Mouse (Mus musculus) cerebellum, adult (tissue): ENCODE measurements around the gene Pml.

Experiments
- ATAC-seq: cut with Nextera tagmentation; 2 replicates; pipeline ENCODE4 v1.9.2; 2017; ENCODE audit warnings: mild to moderate bottlenecking, moderate library complexity, mixed read lengths; ENCODE audit not compliant: insufficient number of reproducible peaks, low FRiP score, low TSS enrichment

Gene Pml

GRCm38 (mm10) chr9:58177165-58177564 is 72.4 kb downstream of the Pml start:
- ATAC-seq: no peak

GRCm38 (mm10) chr9:58175745-58176487 is 73.7 kb downstream of the Pml start:
- no peak for ATAC-seq

- no peak for ATAC-seq
These were observed 74.8 kb downstream of the Pml start for GRCm38 (mm10) chr9:58174818-58175251.

- no peak for ATAC-seq
These were observed 76.7 kb downstream of the Pml start for GRCm38 (mm10) chr9:58172863-58173262.

- ATAC-seq: no peak
These were observed 80.2 kb downstream of the Pml start for GRCm38 (mm10) chr9:58169426-58169825.

GRCm38 (mm10) chr9:58168880-58169279 is 80.7 kb downstream of the Pml start:
- ATAC-seq: no peak
